Mouse (Mus musculus): Measurements from ENCODE around the gene Jam2.

Gene Jam2

DNA sequence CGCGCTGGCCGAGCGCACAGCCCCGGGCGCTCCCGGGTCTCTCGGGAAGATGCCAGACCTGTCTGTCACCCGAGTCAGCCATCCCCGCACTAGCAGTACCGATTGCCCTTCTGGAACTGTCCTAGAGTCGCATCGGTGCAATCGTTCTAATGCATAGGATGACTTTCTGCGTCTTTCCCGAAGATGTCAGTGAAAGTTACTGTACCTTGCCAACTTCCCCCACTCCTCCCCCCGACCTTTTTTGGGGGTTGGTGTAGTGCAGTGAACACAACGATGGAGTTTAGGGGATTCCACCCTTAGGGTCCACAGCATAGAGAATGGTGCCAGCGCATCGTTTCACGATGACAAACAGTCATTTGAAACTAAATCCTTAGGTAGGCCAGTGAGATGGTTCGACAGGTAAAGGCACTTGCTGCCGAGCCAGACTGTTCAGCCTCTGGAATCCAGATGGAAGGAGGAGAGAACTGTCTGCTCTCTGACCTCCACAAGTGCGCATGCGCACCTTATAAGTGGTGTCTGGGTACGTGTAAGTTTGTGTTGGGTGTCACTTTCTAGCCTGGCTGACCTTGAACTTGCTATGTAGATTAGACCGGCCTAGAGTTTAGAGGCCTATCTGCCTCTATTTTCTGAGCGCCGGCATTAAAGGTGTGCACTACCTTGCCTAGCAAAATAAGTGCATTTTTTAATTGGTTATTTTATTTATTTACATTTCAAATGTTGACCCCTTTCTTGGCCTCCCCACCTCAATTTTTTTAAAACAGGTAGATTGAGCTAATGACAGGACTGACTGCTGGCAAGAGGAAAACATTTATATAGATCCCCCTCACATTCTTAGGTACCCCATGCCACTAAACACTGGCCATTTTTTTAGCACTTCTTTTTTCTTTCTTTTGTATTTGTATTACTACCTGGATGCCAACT, 62.2 kb downstream of the Jam2 start:
- peak; percentile 60 for DNase-seq (ENCODE audit: low read depth, low spot score)

GRCm38 (mm10) chr16:84838576-84838975, 64.7 kb downstream of the Jam2 start:
- DNase-seq (ENCODE audit: low read depth, low spot score) = no peak

DNA sequence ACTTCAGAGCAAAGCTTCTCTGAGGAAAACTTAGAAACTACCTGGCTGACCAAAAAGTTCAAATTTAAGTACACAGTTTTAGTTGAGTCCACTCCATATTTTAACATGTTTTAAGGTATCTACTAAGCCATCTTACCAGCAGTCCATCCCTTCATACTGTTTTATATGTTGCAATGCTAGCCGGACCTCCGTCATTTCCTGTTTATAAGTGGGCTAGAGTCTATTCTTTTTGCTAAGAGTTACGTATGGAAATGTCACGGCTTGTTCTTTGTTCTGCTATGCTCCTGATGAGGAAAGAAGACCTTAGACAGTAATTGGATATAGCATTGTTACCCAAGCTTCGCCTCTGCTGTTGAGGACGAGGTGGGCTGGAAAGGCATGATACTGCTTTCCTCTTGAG, 79.6 kb downstream of the Jam2 start:
- DNase-seq (ENCODE audit: low read depth, low spot score) = no peak

DNA sequence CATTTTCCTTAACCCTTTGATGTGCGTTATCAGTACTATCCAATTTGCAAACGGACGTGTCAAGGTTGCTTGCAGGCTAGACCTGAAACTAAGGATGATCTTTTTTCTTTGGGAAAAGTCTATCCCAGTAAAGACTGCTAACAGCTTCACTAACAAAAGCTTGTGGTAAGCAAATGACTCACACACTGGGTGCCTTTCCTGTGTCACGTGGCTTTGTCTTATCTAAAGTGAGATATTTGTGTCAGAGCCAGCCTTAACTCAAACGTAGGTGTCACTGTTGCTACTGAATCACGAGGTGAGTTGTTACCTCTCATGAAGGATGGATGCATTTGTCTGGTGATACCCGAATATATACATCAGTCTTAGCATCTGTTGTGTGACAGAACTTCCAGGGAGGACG, 90.7 kb downstream of the Jam2 start:
- DNase-seq (ENCODE audit: low read depth, low spot score) = no peak

DNA sequence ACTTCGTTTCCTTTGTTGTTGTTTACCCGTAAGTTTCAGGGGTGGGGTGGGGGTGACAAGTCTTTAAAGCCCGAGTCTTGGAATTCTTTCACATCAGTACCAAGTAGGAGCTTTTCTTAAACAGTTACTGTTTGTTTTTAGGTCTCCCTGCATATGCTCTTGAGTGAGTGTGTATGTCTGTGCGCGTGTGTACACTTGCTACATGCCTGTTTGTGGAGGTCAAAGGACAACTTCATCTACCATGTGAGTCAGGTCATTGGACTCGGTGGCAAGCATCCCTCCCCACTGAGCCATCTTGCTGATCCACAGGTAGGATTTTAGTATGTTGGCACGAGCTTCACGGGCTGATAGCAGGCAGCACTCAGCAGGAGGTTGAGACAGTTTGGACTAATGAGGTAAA, 99.9 kb downstream of the Jam2 start:
- no peak for DNase-seq (ENCODE audit: low read depth, low spot score)

DNA sequence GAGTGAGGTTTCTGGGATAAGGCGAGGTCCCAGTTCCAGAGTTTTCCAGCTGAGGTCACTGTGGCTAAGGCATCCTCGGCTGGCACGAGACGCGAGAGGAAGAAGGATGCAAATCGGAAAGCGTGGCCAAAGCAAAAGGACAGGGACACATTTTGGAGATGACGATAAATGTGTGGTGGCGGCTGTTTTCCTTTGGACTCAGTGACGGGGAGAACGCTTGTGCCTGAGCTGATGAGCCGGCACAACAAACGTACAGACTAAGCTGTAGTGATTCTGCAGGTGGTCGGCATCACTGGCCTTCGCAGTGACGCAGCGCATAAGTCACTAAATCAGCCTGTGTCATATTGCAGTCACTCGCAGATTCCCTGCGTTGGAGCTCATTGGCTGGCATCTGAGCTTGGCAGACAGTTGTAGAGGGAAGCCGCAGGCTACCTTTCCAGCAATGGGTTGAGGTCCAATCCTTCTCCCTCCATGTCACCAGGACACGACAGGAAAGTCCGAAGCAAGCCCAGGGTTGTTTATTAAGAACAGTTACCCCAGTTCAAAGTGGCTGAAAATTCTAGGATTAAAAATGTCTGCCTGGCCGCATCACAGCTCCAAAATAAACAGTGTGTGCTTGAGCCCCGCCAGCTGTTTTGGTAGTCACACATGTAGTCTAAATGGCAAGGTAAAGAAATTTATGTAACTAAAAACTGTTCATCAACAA, 101.2 kb downstream of the Jam2 start:
- no peak for DNase-seq (ENCODE audit: low read depth, low spot score)
